Mouse (Mus musculus) olfactory bulb, adult 2 months (tissue): Measurements from ENCODE around the gene Saa2. TPM values are rescaled to one million over a fixed set of nuclear protein-coding genes. Genes with fewer than 3 reads are reported as not detected.

Experiments
- H3K27ac ChIP-seq: fragments of 200-500 bp; 2 replicates; pipeline ENCODE4 v1.5.1; 2012; ENCODE audit warnings: low read depth, low read length; ENCODE audit not compliant: insufficient read depth
- H3K4me1 ChIP-seq: fragments of 200-500 bp; 2 replicates; pipeline ENCODE4 v1.6.1; 2012; ENCODE audit warnings: low read length; ENCODE audit not compliant: control insufficient read depth, insufficient read depth
- H3K4me3 ChIP-seq: fragments of 200-500 bp; 2 replicates; pipeline ENCODE4 v1.5.1; 2012; ENCODE audit warnings: mild to moderate bottlenecking, low read depth, low read length, moderate library complexity; ENCODE audit not compliant: insufficient read depth
- CTCF ChIP-seq: fragments of 200-500 bp; IDR thresholded peaks from 2 replicates; pipeline ENCODE4 v1.5.1; 2012; ENCODE audit warnings: low read depth, mild to moderate bottlenecking, low read length, moderate library complexity; ENCODE audit not compliant: insufficient read depth
- POLR2A ChIP-seq: fragments of 200-500 bp; IDR thresholded peaks from 2 replicates; pipeline ENCODE4 v1.6.1; 2012; ENCODE audit warnings: mild to moderate bottlenecking, low read depth, low read length, moderate library complexity; ENCODE audit not compliant: insufficient read depth
- WGBS: fragments of 180-500 bp; shearing (Covaris S2); methylation state at CpG from one replicate; pipeline ENCODE4 v1.1.7; 2018; 5-methylcytosine and 5-hydroxymethylcytosine counted together
- polyA plus RNA-seq: library from polyadenylated mRNA; stranded (reverse); fragments of >200 nt; gene quantifications from 2 replicates; pipeline ENCODE4 v1.2.4, GENCODE M21; 2012; ENCODE audit warnings: low replicate concordance; ENCODE audit not compliant: missing spikeins, insufficient read depth, insufficient read length

Saa2 gene
- polyA plus RNA-seq, 1 experiment: not detected

DNA sequence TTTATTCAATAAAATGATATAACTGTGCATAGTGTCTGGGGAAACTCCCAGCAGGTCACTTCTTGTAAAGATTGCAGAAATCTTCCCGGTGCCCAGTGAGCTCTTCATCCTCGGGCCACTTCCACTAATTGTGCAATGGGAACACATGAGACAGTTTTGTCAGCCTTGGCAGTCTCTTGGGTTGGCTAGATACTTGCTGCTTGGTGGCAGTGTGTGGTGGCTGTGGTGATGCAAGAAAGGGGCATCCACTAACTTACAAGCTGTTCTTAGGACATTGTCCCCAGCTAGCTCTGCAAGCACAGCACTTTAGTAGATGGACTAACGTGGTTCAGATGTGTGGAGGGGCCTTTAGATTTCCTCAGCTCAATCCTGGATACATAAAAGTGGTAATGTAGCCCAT lies 5.8 kb upstream of the Saa2 start:
- WGBS: 80% methylated on average over 3 of the region's 3 CpGs

DNA sequence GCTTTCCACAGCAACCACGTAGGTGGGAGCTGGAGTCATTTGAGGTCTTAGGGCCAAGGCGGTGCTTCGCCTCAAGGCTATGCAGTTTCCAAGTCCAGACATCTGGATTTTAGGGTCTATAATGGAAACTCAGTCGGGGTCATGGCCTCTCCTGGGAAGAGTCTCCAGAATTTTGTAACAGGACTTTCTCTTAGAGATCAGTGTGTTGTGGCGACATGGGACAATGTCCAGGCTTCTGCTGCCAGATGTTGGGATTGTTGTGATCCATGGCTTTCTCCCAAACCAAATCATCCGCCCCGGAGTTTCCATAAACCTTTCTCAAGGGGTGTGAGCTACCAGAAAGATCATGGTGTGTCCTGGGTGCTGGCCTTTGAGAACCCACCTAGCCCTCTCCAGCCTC lies 5.2 kb upstream of the Saa2 start:
- 0 out of 2 replicates have a peak, but pooled peaks cover 3% of the 10 kb centered on the region for H3K4me1 ChIP-seq
- H3K4me3 ChIP-seq: no peak overlapping the region
- no peak overlapping the region for H3K27ac ChIP-seq
- WGBS: 90% methylated on average over 7 of the region's 7 CpGs
- TF ChIP-seq CTCF (no peak), POLR2A (no peak)

More for the DNA sequence above, 5.8 kb upstream of the Saa2 start:
- Histone ChIP-seq H3K27ac (no peak overlapping the region), H3K4me3 (no peak overlapping the region), H3K4me1 (0 out of 2 replicates have a peak, but pooled peaks cover 3% of the 10 kb centered on the region)
- TF ChIP-seq CTCF (no peak), POLR2A (no peak)

- H3K4me3 ChIP-seq: no peak overlapping the region
- no peak overlapping the region for H3K27ac ChIP-seq
- WGBS: 33% methylated on average over 3 of the region's 3 CpGs
- TF ChIP-seq POLR2A: no peak
- TF ChIP-seq CTCF: no peak
- 0 out of 2 replicates have a peak, but pooled peaks cover 6% of the 10 kb centered on the region for H3K4me1 ChIP-seq
Observed at GRCm38 (mm10) chr7:46748459-46748858, 3.1 kb upstream of the Saa2 start.

DNA sequence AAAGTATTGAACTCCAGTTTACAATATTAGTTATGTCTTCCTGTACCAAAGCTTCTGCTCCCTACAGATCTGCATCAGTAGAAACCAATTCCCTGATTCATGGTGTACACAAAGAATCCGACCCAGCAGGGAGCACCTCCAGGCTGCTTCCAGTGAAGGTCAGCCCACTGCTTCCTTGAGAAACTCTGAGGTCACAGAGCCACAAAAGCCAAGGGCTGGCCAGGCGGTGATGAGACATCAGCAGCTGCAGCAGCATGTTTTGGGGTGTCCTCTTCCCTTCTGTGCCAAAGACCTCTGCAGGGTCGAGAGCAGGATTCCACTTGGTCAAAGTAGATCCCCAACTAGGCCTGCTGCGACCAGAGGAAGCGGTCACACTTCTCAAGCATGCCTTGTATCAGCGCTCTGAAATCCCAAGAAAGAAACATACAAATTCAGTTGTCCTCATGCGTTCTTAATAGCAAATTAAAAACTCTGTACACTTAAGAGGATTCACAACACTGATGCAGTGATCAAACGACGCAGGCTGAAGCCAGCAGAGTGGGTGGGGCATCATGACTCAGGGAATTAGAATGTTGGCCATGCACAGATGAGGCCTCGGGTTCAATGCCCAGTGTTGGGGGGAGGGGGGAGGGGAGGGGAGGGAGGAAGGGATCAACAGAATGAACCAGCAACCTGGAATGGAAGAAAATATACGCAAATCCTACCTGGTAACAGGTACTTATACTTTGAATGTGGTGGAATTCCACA lies 9.6 kb downstream of the Saa2 start:
- Histone ChIP-seq H3K4me1 (peaks cover 3% of the 10 kb centered on the region; the same call in 1 of the 2 replicates), H3K27ac (no peak overlapping the region), H3K4me3 (no peak overlapping the region)
- TF ChIP-seq POLR2A (no peak), CTCF (no peak)
- 65% methylated on average over 11 of the region's 11 CpGs for WGBS

- TF ChIP-seq POLR2A (no peak), CTCF (no peak)
- H3K4me1 ChIP-seq: peaks cover 3% of the 10 kb centered on the region; the same call in 1 of the 2 replicates
- no peak overlapping the region for H3K27ac ChIP-seq
- 97% methylated on average over 5 of the region's 5 CpGs for WGBS
- H3K4me3 ChIP-seq: no peak overlapping the region
Observed at GRCm38 (mm10) chr7:46762601-46763000, 11.0 kb downstream of the Saa2 start.

DNA sequence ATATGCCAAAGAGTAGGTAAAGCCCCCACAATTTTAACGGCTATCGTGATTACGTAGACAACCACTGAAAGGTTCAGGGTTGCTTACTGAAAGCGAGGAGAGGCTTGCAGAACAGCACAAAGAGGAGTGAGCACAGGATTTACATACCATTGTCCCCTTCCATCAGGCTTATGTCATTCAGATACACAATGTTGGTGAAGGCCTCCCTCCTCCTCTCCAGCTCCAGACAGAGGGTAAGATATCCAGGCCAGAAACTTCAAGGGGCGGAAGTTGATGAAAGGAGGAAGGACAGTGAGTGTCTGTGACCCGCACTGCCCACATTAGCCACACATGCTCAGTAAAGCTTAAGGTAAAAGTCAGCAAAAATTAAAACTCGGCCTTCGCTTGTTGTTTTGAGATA lies 13.1 kb downstream of the Saa2 start:
- no peak for TF ChIP-seq POLR2A
- no peak for TF ChIP-seq CTCF
- Histone ChIP-seq H3K4me1 (peaks cover 3% of the 10 kb centered on the region; the same call in 1 of the 2 replicates), H3K27ac (no peak overlapping the region), H3K4me3 (no peak overlapping the region)
- WGBS: 77% methylated on average over 8 of the region's 8 CpGs

GRCm38 (mm10) chr7:46767371-46767770 lies 15.8 kb downstream of the Saa2 start:
- Histone ChIP-seq H3K4me1 (no peaks in the 10 kb centered on the region), H3K4me3 (no peak overlapping the region), H3K27ac (no peak overlapping the region)
- no peak for TF ChIP-seq CTCF
- no peak for TF ChIP-seq POLR2A

DNA sequence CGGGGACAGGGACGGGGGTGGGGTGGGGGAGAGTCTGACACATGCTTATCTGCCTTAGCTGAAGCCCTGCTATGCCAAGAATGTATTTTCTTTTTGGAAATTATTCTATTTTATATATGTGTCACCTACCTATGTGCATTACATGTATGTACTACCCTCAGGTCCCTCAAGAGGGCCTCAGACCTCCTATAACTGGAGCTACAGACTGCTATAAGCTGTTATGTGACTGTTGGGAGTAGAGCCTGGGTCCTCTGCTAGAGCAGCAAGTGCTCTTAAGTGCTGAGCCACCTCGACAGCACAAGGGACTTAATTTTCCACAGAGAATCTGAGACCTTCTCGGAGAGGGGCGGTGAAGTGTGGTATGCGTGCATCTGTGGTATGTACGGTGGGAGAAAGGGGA lies 16.9 kb downstream of the Saa2 start:
- TF ChIP-seq POLR2A: no peak
- TF ChIP-seq CTCF: no peak
- H3K27ac ChIP-seq: no peak overlapping the region
- H3K4me1 ChIP-seq: no peaks in the 10 kb centered on the region
- 92% methylated on average over 7 of the region's 7 CpGs for WGBS
- H3K4me3 ChIP-seq: no peak overlapping the region

DNA sequence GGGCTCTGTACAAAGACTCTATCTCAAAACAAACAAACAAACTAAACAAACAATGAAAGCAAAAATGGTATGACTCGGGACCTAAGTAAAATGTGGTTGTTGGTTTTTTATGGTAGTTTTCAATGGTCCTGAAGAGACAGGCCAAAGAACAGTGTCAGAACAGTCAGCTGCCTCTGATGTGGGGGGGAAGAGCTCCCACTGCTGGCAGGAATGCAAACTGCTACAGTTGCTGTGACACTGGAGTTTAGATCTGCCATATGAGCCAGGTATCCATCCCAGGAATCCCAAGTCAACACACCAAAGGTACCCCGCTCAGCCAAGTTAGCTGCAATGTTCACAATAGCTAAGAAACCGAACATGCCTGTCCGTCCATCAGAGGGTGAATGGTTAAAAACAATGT lies 19.1 kb downstream of the Saa2 start:
- WGBS: 66% methylated on average over 4 of the region's 4 CpGs
- H3K27ac ChIP-seq: no peak overlapping the region
- no peaks in the 10 kb centered on the region for H3K4me1 ChIP-seq
- TF ChIP-seq POLR2A: no peak
- TF ChIP-seq CTCF: peak; percentile 51
- H3K4me3 ChIP-seq: no peak overlapping the region

GRCm38 (mm10) chr7:46789177-46789849 lies 37.7 kb downstream of the Saa2 start:
- 87% methylated on average over 5 of the region's 5 CpGs for WGBS
- Histone ChIP-seq H3K27ac (no peak overlapping the region), H3K4me3 (no peak overlapping the region), H3K4me1 (no peaks in the 10 kb centered on the region)
- TF ChIP-seq CTCF (no peak), POLR2A (no peak)
